Mouse (Mus musculus): Measurements from ENCODE around the gene Plod2.

DNA sequence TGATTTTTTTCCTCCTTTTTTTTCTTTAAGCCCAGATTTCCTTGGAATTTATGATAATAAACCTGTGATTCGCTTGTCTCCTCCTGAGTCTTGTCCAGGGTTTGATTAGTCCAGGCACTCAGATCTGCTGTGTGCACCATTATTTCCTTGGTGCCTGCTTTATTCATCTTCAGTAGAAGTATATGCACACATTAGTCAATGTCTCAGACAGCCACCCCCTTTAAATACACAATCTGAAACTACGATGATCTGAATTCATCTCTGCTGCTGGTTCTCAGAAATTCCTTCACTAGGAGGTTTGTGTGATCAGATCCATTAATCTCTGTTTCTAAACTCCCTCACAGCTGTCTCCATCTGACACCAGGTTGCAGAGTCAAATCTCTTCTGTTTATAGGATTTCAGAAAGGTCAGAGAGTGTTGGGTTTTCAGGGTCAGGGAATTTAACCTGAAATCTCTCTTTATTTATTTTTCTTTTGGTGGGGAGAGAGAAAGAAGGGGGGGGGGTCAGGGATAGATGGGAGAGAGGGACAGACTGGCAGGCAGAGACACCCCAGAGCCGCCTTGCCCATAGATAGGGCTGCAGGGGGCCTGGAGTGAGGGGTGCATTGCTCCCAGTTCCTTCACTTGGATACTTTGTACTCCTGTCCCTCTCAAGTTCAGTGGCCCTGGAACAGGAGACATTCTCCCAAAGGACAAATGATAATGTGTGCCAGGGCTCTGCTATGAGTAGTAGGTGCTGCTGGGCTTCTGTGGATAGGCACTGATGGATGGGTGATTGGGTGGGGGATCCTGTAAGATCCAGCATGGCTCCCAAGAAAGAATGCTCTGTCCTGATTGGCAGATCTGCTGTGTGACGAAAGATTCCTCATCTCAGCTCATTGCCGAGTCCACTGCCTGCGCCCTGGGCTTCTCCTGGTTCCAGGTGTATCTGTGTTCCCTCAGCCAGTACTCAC, 13.3 kb downstream of the Plod2 start:
- TF ChIP-seq POLR2A (IDR thresholded peaks at IDR 0.05; ENCODE audit: insufficient read depth, low read length) (no peak), CTCF (IDR thresholded peaks at IDR 0.05; ENCODE audit: low read depth, low read length) (no peak), EP300 (IDR thresholded peaks at IDR 0.05; ENCODE audit: insufficient read depth, low read depth, low read length) (no peak)
